Mouse (Mus musculus) spleen, adult 2 months (tissue): ENCODE results near the gene Ccdc102a.

Experiments
- CTCF ChIP-seq: fragments of 200-500 bp; IDR thresholded peaks from 2 replicates; pipeline ENCODE4 v1.5.1; 2011; ENCODE audit warnings: mild to moderate bottlenecking, inconsistent platforms; ENCODE audit not compliant: insufficient read depth, insufficient read length, insufficient replicate concordance; ENCODE audit errors: extremely low read depth
- POLR2A ChIP-seq: fragments of 200-500 bp; IDR thresholded peaks from 2 replicates; pipeline ENCODE4 v1.6.1; 2011; ENCODE audit warnings: low read depth, low read length, inconsistent platforms

- TF ChIP-seq CTCF (no peak), POLR2A (no peak)
Observed at GRCm38 (mm10) chr8:94901031-94901430, 16.9 kb downstream of the Ccdc102a start.
